Mouse (Mus musculus) bone marrow macrophage, adult 2 months (primary cell): ENCODE data around the gene Cdk2.

Experiments
- CTCF ChIP-seq: IDR thresholded peaks from 2 replicates; pipeline ENCODE4 v1.5.1; 2012; ENCODE audit warnings: low read depth, mild to moderate bottlenecking, low read length, moderate library complexity
- POLR2A ChIP-seq: IDR thresholded peaks from 2 replicates; pipeline ENCODE4 v1.6.1; 2012; ENCODE audit warnings: mild to moderate bottlenecking, low read depth, low read length, borderline replicate concordance

GRCm38 (mm10) chr10:128700712-128701111 lies 4.1 kb downstream of the Cdk2 start:
- TF ChIP-seq CTCF = no peak
- TF ChIP-seq POLR2A = no peak
